Mouse (Mus musculus) cerebellum, adult (tissue): ENCODE measurements around the gene 4931408C20Rik.
A peak's percentile ranks its signal among the peaks of the same experiment; 100 is the strongest.

Source experiments
- ATAC-seq: cut with Nextera tagmentation; 2 replicates; pipeline ENCODE4 v1.9.2; 2017; ENCODE audit warnings: mild to moderate bottlenecking, moderate library complexity, mixed read lengths; ENCODE audit not compliant: insufficient number of reproducible peaks, low FRiP score, low TSS enrichment

4931408C20Rik gene

DNA sequence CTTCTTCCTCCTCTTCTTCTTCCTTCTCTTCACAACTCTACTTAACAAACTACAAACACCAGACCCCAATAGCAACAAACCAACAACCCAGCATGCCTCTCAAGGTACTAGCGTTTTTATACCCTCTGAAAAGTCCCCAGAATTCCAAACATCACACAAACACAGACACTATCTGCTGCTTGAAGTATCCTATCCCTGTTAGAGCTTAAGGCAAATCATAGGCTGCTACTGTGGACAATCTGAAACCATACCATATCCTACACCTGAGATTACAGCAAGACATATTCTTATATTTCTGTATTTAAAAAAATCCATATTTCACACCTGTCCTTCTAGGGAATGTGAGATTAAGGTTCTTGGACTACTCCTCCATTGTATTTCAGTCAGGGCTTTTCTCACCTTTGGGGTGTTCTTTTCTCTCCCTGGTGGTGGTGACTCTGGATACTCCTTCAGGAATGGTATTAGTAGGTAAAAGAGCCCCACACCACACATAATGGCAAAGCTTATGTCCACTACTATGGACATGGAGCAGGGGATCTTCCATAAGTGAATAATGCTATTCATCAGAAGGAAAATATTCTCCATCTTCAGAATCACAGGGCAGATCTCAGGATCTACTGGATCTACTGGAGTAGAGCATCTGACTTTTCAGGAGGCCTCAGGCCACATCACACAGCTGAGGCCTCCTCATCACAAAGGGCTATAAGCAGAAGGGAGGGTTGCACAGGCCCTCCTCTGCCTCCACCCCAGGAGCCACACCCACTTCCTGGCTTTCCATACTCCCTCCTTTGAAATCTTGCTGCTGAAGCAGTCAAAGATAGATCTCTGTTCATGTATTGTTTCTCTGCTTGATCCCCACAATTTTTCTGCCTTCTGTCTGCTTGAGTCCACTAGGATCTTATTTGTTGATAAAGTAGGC is at the start of gene 4931408C20Rik:
Gene 4931408C20Rik (minus strand): TSS at position 619 of the 919 bp plus-strand sequence.
- peak; percentile 74 for ATAC-seq

DNA sequence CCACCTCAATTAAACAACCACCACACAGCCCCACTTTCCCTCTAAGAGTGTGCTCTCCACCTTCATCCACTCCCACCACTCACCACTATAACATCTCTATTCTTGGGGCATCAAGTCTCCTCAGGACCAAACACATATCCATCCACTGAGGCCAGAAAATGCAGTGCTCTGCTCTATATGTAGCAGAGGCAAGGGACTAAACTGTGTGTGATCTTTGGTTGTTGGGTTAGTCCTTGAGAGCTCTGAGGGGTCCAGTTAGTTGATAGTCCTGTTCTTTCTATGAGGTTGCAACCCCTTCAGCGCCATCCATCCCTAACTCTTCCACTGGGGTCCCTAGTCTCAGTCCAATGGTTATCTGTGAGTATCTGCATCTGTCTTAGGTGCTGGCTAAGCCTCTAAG is 666 bp upstream of the 4931408C20Rik start:
- ATAC-seq = peak; percentile 57

DNA sequence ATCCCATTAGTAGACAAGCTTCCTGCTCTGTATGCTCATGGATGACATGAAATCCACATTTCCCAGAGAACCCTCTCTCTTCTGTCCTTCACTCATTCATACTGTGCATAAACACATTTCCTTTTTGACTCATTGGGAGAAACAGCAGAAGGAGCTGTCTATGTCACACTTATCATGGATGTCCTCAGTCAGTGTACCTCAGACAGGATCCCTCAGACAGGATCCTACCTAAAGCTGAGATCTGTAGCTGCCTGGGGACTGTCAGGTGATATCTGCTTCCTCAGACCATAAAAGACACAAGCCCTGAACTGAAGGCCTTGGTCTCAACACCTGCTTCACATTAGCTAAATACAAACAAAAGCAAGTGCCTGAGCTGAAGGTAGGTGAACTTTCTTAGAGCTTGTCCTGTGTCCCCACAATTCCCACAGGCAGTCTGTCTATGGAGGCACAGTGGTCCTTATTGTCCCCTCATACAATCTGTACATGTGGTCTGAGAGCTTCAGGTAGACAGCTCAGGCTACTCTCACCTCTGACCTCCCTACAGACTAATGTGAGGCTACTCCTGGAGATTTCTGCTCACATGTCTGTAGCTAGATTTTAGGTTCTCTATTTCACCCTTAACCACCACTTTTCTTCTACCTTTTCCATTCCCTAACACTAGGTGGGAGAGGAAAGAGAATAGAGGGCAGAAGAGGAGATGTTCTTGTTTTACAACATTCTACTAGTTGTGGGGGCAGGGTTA is 1.1 kb downstream of the 4931408C20Rik start:
- peak; percentile 70 for ATAC-seq

DNA sequence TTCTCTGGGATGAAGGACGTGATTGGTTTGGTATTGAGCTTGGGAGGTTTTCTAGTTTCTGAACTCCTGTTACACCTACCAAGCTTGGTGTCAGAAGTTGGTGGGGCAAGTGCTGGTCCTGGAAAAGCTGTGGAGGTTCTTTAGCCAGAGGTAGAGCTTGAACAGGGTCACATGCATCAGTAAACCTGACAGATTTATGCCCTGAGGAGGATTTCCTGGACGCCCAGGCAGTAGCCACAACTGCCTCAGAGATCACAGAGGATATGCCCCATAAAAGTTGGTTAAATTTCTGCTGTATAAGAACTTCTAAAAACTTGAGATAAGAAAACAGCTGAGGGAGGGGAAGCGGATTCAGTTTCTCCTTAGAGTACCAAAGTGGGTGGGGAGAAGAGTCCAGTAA is 1.9 kb downstream of the 4931408C20Rik start:
- no peak for ATAC-seq

DNA sequence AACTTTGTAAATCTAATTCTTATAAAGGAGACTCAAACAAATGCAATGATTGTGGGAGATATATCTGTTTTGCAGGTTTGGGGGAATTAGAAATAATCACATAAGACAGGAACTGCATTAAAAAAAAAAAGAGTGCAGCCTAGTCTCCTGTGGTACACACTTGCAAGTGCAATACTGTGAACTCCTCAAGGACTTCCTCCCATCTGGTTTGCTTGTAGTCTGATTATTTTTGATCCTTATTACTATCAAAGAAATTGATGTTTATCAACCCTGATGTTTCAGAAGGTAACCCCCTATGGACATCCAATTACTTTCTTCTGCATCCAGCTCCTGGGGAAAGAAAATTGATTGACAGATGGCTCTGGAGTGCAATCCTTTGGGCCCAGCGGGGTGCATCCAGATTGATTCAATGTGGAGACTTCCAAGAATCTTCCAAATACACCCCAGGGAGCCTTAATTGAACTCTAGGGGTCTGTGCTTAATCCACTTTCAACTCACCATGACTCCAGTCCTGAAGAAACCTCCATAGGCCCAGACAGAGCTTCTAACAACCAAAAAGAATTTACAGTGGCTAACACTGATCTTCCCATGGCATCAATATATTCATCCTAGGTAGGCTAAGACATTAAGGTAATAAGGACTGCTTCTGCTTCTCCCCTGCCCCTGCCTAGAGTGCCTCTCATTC is 37.4 kb downstream of the 4931408C20Rik start:
- ATAC-seq = no peak

DNA sequence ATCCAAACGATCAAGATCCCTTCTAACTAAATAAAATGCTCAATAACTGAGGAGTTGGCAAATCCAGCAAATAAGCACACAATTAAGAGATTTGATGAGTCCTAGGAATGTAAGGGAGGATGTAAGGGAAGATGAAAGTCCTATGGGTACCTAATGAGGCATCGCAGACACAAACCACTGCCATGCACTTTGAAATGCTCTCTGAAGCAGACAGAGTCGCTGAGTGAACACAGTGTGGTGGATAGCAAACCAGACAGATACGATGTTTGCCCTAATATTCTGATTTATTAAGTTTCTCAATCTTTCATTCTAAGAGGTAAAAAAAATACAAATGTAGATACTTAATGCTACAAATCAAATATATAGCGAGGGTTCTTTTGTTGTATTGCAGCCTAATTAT is 51.2 kb downstream of the 4931408C20Rik start:
- ATAC-seq = no peak
